Mouse (Mus musculus) layer of hippocampus, adult 6 months (tissue): ENCODE results near the gene Taf4. TPM values are rescaled to one million over a fixed set of nuclear protein-coding genes. Genes with fewer than 3 reads are reported as not detected.

Experiments
- long read RNA-seq, 2 experiments: library from polyadenylated mRNA; unstranded; transcript quantifications; one replicate each; pipeline ENCODE4 v2.0.0; 2019 to 2020
- polyA plus RNA-seq: library from polyadenylated mRNA; unstranded; fragments of <200 nt; fragmentation: Nextera tagmentation; gene quantifications from 2 replicates; pipeline ENCODE4 v1.2.3, GENCODE M21; 2021

Taf4 gene
- 1.1 TPM in 2 replicates for polyA plus RNA-seq
- long read RNA-seq, experiment 1, partial matches to known transcripts, result 1 of 3 reads
- long read RNA-seq, experiment 1, other reads (novel, unspliced or antisense), result 2 of 3 reads
- long read RNA-seq, experiment 2, partial matches to known transcripts, result 4 of 5 reads
- long read RNA-seq, experiment 2, other reads (novel, unspliced or antisense), result 1 of 5 reads

GRCm38 (mm10) chr2:179976628-179977343 is at the start of gene Taf4:
Gene Taf4, minus strand, starts transcription at chr2:179976646.

GRCm38 (mm10) chr2:180024401-180025098 is 48.1 kb upstream of the Taf4 start, which contains the start of gene Lsm14b:
Gene Lsm14b, plus strand, starts transcription at chr2:180024987.

Other genes with a start within 250 kb of the Taf4 start
- 1.5 and 1.7 TPM in 2 replicates for gene Lsm14b, start 48.3 kb upstream of the Taf4 start, polyA plus RNA-seq
- 524 and 568 TPM in 2 replicates for gene Psma7, start 65.8 kb upstream of the Taf4 start, polyA plus RNA-seq
- gene Ss18l1, start 65.9 kb upstream of the Taf4 start, polyA plus RNA-seq, result 16.6 and 16.7 TPM in 2 replicates
- 19.4 and 21.0 TPM in 2 replicates for gene Mtg2, start 93.9 kb upstream of the Taf4 start, polyA plus RNA-seq
- 44.1 and 49.7 TPM in 2 replicates for gene Hrh3, start 127.8 kb upstream of the Taf4 start, polyA plus RNA-seq
- gene Osbpl2, start 142.7 kb upstream of the Taf4 start, polyA plus RNA-seq, result 25.7 and 28.5 TPM in 2 replicates
- 132 and 144 TPM in 2 replicates for gene Adrm1, start 194.8 kb upstream of the Taf4 start, polyA plus RNA-seq
- gene Lama5, start 249.2 kb upstream of the Taf4 start, polyA plus RNA-seq, result 0.58 and 2.1 TPM in 2 replicates